Mouse (Mus musculus): ENCODE data around the gene Slco2b1. TPM values are rescaled to one million over a fixed set of nuclear protein-coding genes. Genes with fewer than 3 reads are reported as not detected.

The Slco2b1 gene
- polyA plus RNA-seq, 1 experiment from 2014 or later, result 0.36 TPM

DNA sequence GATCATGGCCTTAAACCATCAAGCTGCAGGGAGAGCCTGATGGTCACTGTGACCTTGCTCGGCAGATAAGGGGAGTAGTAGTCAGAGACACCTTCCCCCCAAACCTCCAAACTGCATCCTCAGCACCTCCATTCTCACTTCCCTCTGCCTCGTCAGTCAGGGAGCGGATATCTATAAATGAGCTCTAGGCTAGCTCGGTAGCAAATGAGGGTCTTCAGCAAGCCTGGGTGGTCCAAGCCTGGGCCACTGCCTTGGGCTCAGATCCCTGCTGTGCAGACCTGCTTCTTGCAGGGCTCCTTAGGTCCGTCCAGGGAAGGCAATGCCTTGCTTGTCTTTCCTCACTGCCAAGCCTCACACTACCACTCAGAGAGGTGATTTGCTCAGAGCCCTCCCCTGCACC lies 2.4 kb downstream of the Slco2b1 start:
- Histone ChIP-seq H3K27me3 (ENCODE audit: control insufficient read depth, insufficient read depth, low read length) (peaks cover 6% of the 10 kb centered on the region; the same call in 1 of the 2 replicates), H3K27ac (ENCODE audit: low read depth, low read length) (no peak overlapping the region), H3K4me1 (ENCODE audit: control insufficient read depth, insufficient read depth, low read length) (peaks cover 13% of the 10 kb centered on the region), H3K4me2 (no peak overlapping the region), H3K9ac (ENCODE audit: low read depth, low read length) (no peak overlapping the region), H3K9me3 (replicated peaks; ENCODE audit: control insufficient read depth, low read length) (no peaks in the 10 kb centered on the region), H3K4me3 (ENCODE audit: low read depth, low read length) (no peak overlapping the region), H3K36me3 (ENCODE audit: control insufficient read depth, insufficient read depth, low read length) (no peaks in the 10 kb centered on the region)
- WGBS (ENCODE audit: insufficient replicate concordance), result 52% methylated on average over 5 of the region's 5 CpGs
- no peak for ATAC-seq (replicated peaks; ENCODE audit: insufficient number of reproducible peaks, low FRiP score, low TSS enrichment)

DNA sequence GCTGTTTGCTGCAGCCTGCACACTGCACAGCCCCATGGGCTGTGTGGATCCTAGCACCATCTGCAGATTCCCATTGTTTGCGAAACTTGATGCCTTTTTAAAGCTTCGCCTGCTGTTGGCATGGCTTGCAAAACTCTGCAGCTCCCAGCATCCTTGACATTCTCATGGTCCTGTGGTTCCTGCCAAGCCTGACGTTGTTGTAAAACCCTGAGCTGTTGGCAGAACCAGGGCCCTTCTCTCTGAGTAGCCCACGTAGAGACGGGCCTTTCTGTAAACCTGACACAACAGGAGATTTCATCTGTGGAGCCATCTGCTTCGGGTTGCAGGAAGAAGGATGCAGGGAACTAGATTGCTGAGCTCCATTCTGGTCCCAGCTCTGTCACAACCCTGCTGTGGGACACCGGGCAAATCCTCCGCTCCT lies 2.8 kb downstream of the Slco2b1 start:
- no peak for ATAC-seq (replicated peaks; ENCODE audit: insufficient number of reproducible peaks, low FRiP score, low TSS enrichment)
- Histone ChIP-seq H3K27me3 (ENCODE audit: control insufficient read depth, insufficient read depth, low read length) (peaks cover 6% of the 10 kb centered on the region; the same call in 1 of the 2 replicates), H3K9me3 (replicated peaks; ENCODE audit: control insufficient read depth, low read length) (no peaks in the 10 kb centered on the region), H3K36me3 (ENCODE audit: control insufficient read depth, insufficient read depth, low read length) (no peaks in the 10 kb centered on the region), H3K4me2 (no peak overlapping the region), H3K27ac (ENCODE audit: low read depth, low read length) (no peak overlapping the region), H3K4me1 (ENCODE audit: control insufficient read depth, insufficient read depth, low read length) (peaks cover 13% of the 10 kb centered on the region), H3K4me3 (ENCODE audit: low read depth, low read length) (no peak overlapping the region), H3K9ac (ENCODE audit: low read depth, low read length) (no peak overlapping the region)
- WGBS (ENCODE audit: insufficient replicate concordance), result 71% methylated on average over 8 of the region's 8 CpGs

DNA sequence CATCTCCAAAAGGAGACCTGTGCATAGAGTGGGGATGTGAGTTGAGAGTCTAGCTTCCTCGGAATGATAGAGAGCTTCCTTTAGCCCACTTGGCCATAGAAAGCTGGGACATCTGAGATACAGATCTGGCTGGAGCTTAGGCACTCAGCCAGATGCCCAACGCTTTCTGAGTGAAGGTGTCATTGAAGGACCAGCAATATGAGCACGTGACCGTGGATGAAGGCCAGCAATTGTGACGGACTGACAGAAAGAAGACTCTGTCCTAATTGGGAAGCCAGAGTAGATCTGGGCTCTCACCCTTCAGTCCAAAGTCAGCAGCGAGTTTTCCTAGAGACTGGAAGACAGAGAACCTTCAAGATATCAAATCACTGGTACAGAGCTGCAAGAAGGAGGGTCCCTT lies 3.5 kb downstream of the Slco2b1 start:
- H3K27me3 ChIP-seq (ENCODE audit: control insufficient read depth, insufficient read depth, low read length), result peaks cover 6% of the 10 kb centered on the region; the same call in 1 of the 2 replicates
- 60% methylated on average over 6 of the region's 6 CpGs for WGBS (ENCODE audit: insufficient replicate concordance)

DNA sequence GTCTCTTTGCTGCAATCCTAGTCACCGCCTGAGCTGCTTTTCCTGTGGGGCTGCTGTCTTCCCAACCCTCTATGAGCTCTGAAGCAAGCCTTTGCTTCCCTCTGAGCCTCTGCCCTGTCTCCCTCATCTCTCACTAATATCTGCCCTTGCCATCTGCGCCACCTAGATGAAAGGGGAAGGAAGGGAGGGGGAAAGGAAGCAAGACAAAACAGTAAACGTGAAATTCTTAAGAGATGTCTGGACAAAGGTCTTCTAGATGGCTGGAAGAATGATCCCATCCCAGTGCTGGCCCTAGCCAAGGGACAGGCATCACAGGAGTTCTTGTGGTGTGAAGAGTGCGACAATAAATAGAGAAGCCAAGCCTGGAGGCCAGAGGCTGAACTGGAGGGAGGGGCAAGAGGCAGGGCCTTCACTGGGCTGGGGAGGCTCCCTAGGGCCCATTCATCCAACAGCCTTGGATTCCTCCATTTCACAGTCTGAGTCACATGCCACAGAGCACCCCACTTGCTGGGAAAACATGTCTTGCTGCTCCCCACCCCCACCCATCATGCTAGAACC lies 4.0 kb downstream of the Slco2b1 start:
- Histone ChIP-seq H3K27ac (ENCODE audit: low read depth, low read length) (no peak overlapping the region), H3K9ac (ENCODE audit: low read depth, low read length) (no peak overlapping the region), H3K9me3 (replicated peaks; ENCODE audit: control insufficient read depth, low read length) (no peaks in the 10 kb centered on the region), H3K27me3 (ENCODE audit: control insufficient read depth, insufficient read depth, low read length) (peaks cover 6% of the 10 kb centered on the region; the same call in 1 of the 2 replicates), H3K4me3 (ENCODE audit: low read depth, low read length) (no peak overlapping the region), H3K4me1 (ENCODE audit: control insufficient read depth, insufficient read depth, low read length) (peaks cover 13% of the 10 kb centered on the region), H3K4me2 (no peak overlapping the region), H3K36me3 (ENCODE audit: control insufficient read depth, insufficient read depth, low read length) (no peaks in the 10 kb centered on the region)
- ATAC-seq (replicated peaks; ENCODE audit: insufficient number of reproducible peaks, low FRiP score, low TSS enrichment), result no peak
- 43% methylated on average over 4 of the region's 4 CpGs for WGBS (ENCODE audit: insufficient replicate concordance)

More for the DNA sequence above, 3.5 kb downstream of the Slco2b1 start:
- no peak for ATAC-seq (replicated peaks; ENCODE audit: insufficient number of reproducible peaks, low FRiP score, low TSS enrichment)
- Histone ChIP-seq H3K4me3 (ENCODE audit: low read depth, low read length) (no peak overlapping the region), H3K9ac (ENCODE audit: low read depth, low read length) (no peak overlapping the region), H3K9me3 (replicated peaks; ENCODE audit: control insufficient read depth, low read length) (no peaks in the 10 kb centered on the region), H3K4me1 (ENCODE audit: control insufficient read depth, insufficient read depth, low read length) (peaks cover 13% of the 10 kb centered on the region), H3K27ac (ENCODE audit: low read depth, low read length) (no peak overlapping the region), H3K4me2 (no peak overlapping the region), H3K36me3 (ENCODE audit: control insufficient read depth, insufficient read depth, low read length) (no peaks in the 10 kb centered on the region)

DNA sequence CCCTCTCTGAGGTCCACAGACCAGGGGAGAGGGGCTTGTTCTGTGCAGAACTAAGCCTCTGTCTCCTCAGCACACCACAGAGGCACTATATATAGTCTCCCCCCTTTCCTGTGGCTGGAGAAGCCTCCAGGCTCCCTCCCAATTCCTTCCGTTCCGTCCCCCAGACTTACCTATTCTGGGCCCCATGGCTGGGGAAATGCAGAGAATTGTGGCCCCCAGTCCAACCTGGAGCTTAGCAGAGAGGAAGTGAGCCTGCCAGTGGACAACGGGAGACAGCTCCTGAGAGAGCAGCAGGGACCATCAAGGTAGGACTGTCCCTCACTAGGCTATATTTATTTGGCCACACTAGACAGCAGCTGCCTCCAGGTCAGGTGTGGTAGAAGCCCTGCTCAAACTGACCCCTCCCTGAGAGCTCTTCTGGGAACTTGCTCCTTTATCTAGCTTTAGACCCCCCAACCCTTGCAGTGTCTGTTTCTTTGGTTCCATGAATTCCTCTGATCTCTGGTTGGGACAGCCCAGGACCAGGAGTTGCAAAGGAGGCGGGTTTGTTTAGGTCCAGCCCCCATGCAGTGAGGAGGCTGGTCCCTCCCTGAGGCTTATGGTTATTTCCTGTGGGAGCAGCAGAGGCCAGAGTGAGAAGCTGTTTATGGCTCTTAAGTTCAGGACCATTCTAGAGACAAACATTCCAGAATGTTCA lies 4.7 kb downstream of the Slco2b1 start:
- H3K4me1 ChIP-seq (ENCODE audit: control insufficient read depth, insufficient read depth, low read length), result peaks cover 13% of the 10 kb centered on the region
- ATAC-seq (replicated peaks; ENCODE audit: insufficient number of reproducible peaks, low FRiP score, low TSS enrichment), result no peak
- no peaks in the 10 kb centered on the region for H3K36me3 ChIP-seq (ENCODE audit: control insufficient read depth, insufficient read depth, low read length)
- H3K9ac ChIP-seq (ENCODE audit: low read depth, low read length), result no peak overlapping the region
- H3K27ac ChIP-seq (ENCODE audit: low read depth, low read length), result no peak overlapping the region
- H3K4me3 ChIP-seq (ENCODE audit: low read depth, low read length), result no peak overlapping the region
- WGBS (ENCODE audit: insufficient replicate concordance), result 44% methylated on average over 4 of the region's 4 CpGs
- H3K9me3 ChIP-seq (replicated peaks; ENCODE audit: control insufficient read depth, low read length), result no peaks in the 10 kb centered on the region
- no peak overlapping the region for H3K4me2 ChIP-seq
- peaks cover 6% of the 10 kb centered on the region; the same call in 1 of the 2 replicates for H3K27me3 ChIP-seq (ENCODE audit: control insufficient read depth, insufficient read depth, low read length)

DNA sequence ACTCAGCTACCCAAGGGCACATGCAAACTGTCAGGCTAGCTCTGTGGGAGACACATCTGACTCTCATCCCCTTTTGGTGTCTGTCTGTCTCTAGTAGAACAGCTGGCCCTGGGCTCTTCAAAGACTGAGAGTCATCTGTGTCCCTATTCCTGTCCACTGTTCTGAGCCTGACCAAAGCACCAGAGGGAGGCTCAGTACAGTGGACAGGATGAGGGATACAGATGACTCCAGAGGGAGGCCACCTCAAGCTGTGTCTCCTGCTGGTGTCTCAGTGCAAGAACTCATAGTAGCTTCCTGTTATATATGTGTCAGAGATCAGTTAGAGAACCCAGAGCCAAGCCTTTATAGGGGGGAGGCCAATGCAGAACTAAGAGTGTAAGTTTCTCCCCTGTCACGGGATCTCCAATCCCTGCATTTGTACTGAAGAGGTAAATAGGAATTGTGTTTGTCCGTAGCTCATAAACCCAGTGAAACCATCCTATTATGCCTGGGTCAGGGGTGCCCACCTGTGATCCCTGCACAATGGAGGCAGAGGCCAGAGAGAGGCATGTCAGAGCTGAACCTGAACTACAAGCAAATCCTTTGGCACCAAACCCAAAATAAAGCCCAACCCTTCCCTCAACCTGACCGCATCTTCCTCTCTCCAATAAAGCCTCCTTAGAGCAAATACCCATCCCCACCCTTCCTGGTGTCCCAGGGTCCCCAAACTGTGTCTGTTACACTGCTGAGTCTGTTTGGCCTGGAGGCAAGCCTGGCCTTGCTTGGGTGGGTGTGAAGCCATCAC lies 6.2 kb downstream of the Slco2b1 start:
- no peaks in the 10 kb centered on the region for H3K9me3 ChIP-seq (replicated peaks; ENCODE audit: control insufficient read depth, low read length)
- ATAC-seq (replicated peaks; ENCODE audit: insufficient number of reproducible peaks, low FRiP score, low TSS enrichment), result no peak
- H3K4me3 ChIP-seq (ENCODE audit: low read depth, low read length), result no peak overlapping the region
- no peak overlapping the region for H3K27ac ChIP-seq (ENCODE audit: low read depth, low read length)
- WGBS (ENCODE audit: insufficient replicate concordance), result 83% methylated on average over 3 of the region's 3 CpGs
- no peak overlapping the region for H3K4me2 ChIP-seq
- no peaks in the 10 kb centered on the region for H3K36me3 ChIP-seq (ENCODE audit: control insufficient read depth, insufficient read depth, low read length)
- no peak overlapping the region for H3K9ac ChIP-seq (ENCODE audit: low read depth, low read length)
- H3K4me1 ChIP-seq (ENCODE audit: control insufficient read depth, insufficient read depth, low read length), result peaks cover 13% of the 10 kb centered on the region
- peaks cover 2% of the 10 kb centered on the region; the same call in 1 of the 2 replicates for H3K27me3 ChIP-seq (ENCODE audit: control insufficient read depth, insufficient read depth, low read length)

DNA sequence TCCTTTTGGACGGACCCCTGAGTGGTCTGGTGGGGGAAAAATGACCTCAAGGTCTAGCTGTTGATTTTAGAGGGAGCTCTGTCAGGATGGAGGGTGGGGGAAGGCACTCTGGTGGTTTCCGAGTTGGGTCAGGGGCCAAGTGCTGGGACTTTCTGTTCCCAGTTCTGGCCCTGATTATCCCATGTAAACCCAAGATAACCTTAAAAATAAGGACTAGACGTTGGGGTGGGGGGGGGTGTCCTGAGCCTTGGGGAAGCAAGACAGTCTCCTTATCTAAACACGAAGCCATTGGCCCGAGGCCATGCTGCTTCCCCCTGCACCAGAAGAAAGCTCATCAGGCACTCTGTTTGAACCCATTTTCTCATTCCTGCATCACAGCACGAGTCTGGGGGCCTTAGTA lies 8.9 kb downstream of the Slco2b1 start:
- no peaks in the 10 kb centered on the region for H3K36me3 ChIP-seq (ENCODE audit: control insufficient read depth, insufficient read depth, low read length)
- H3K27ac ChIP-seq (ENCODE audit: low read depth, low read length), result no peak overlapping the region
- H3K9me3 ChIP-seq (replicated peaks; ENCODE audit: control insufficient read depth, low read length), result no peaks in the 10 kb centered on the region
- H3K4me1 ChIP-seq (ENCODE audit: control insufficient read depth, insufficient read depth, low read length), result peaks cover 11% of the 10 kb centered on the region
- H3K9ac ChIP-seq (ENCODE audit: low read depth, low read length), result no peak overlapping the region
- H3K4me3 ChIP-seq (ENCODE audit: low read depth, low read length), result no peak overlapping the region
- WGBS (ENCODE audit: insufficient replicate concordance), result 26% methylated on average over 6 of the region's 6 CpGs
- no peak for ATAC-seq (replicated peaks; ENCODE audit: insufficient number of reproducible peaks, low FRiP score, low TSS enrichment)
- peaks cover 2% of the 10 kb centered on the region for H3K27me3 ChIP-seq (ENCODE audit: control insufficient read depth, insufficient read depth, low read length)
- H3K4me2 ChIP-seq, result no peak overlapping the region

DNA sequence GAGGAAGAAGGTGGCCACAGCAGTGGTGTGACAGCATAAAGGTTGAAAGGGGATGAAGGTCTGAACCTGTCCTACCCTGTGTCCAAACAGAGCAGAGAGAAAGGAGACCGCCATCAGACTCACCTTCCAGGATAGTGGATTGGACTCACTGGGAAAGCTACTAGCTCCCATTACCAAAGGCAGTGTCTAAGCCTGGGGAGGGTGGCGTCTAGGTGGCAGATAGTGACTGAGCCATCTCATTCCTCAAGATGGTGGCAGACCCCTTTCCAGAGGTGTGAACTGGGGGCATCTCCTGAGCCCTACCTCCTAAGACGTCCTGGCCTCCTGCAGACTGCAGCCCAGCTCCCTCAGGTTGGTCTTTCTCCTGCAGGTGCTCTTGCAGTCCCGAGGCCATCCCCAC lies 10.5 kb downstream of the Slco2b1 start:
- Histone ChIP-seq H3K9me3 (replicated peaks; ENCODE audit: control insufficient read depth, low read length) (no peaks in the 10 kb centered on the region), H3K36me3 (ENCODE audit: control insufficient read depth, insufficient read depth, low read length) (no peaks in the 10 kb centered on the region), H3K4me2 (no peak overlapping the region), H3K27ac (ENCODE audit: low read depth, low read length) (no peak overlapping the region), H3K4me1 (ENCODE audit: control insufficient read depth, insufficient read depth, low read length) (no peaks in the 10 kb centered on the region), H3K4me3 (ENCODE audit: low read depth, low read length) (no peak overlapping the region), H3K9ac (ENCODE audit: low read depth, low read length) (no peak overlapping the region), H3K27me3 (ENCODE audit: control insufficient read depth, insufficient read depth, low read length) (peaks cover 2% of the 10 kb centered on the region)
- WGBS (ENCODE audit: insufficient replicate concordance), result 69% methylated on average over 4 of the region's 4 CpGs
- ATAC-seq (replicated peaks; ENCODE audit: insufficient number of reproducible peaks, low FRiP score, low TSS enrichment), result no peak

All from heart, embryonic 11.5 days (tissue).